Mouse (Mus musculus) MEL (cell line): Measurements from ENCODE around the gene Slc25a29.

ENCODE experiments used
- BHLHE40 ChIP-seq: IDR thresholded peaks from 2 replicates; pipeline ENCODE4 v1.6.1; 2012; ENCODE audit warnings: low read depth, mild to moderate bottlenecking, inconsistent platforms, low read length, improper control_type of control experiment, borderline replicate concordance
- CHD2 ChIP-seq: IDR thresholded peaks from 2 replicates; pipeline ENCODE4 v1.6.1; 2011; ENCODE audit warnings: low read length, improper control_type of control experiment
- CTCF ChIP-seq, 3 experiments: IDR thresholded peaks in 2 of 3; conservative IDR thresholded peaks in 1 of 3; 2 replicates each; pipeline ENCODE4 v1.5.1; 2011 to 2012; ENCODE audit warnings: low read length in 3 of 3, low read depth in 2 of 3, mild to moderate bottlenecking in 2 of 3, improper control_type of control experiment in 1 of 3, inconsistent platforms in 1 of 3, mixed read lengths in 1 of 3, moderate library complexity in 1 of 3; ENCODE audit not compliant: control insufficient read depth in 1 of 3, insufficient read depth in 1 of 3, poor library complexity in 1 of 3, severe bottlenecking in 1 of 3
- ELF1 ChIP-seq: IDR thresholded peaks from 2 replicates; pipeline ENCODE4 v1.6.1; 2014; ENCODE audit warnings: low read depth, mild to moderate bottlenecking, inconsistent platforms, low read length, improper control_type of control experiment, moderate library complexity
- GABPA ChIP-seq: IDR thresholded peaks from 2 replicates; pipeline ENCODE4 v1.6.1; 2012; ENCODE audit warnings: low read depth, mild to moderate bottlenecking, inconsistent platforms, low read length, improper control_type of control experiment, moderate library complexity
- MAFK ChIP-seq: IDR thresholded peaks from 2 replicates; pipeline ENCODE4 v1.6.1; 2011; ENCODE audit warnings: low read depth, mild to moderate bottlenecking, low read length, improper control_type of control experiment, borderline replicate concordance
- MYB ChIP-seq: IDR thresholded peaks from 2 replicates; pipeline ENCODE4 v1.6.1; 2011; ENCODE audit warnings: mild to moderate bottlenecking, low read depth, low read length, improper control_type of control experiment
- POLR2A ChIP-seq, 2 experiments: IDR thresholded peaks; 2 replicates each; pipeline ENCODE4 v1.6.1; 2011 to 2012; ENCODE audit warnings: low read length in 2 of 2, mild to moderate bottlenecking in 2 of 2, control low read depth in 1 of 2, improper control_type of control experiment in 1 of 2, low read depth in 1 of 2, moderate library complexity in 1 of 2; ENCODE audit not compliant: control insufficient read depth in 1 of 2, insufficient read depth in 1 of 2, poor library complexity in 1 of 2
- POLR2AphosphoS5 ChIP-seq: IDR thresholded peaks from 2 replicates; pipeline ENCODE4 v1.6.1; 2012; ENCODE audit warnings: low read depth, borderline replicate concordance, mild to moderate bottlenecking, inconsistent platforms, low read length, moderate library complexity, mixed read lengths
- TAL1 ChIP-seq: IDR thresholded peaks from 2 replicates; pipeline ENCODE4 v1.6.1; 2012; ENCODE audit warnings: mild to moderate bottlenecking, inconsistent platforms, low read length, moderate library complexity, mixed read lengths
- TCF12 ChIP-seq: IDR thresholded peaks from 2 replicates; pipeline ENCODE4 v1.6.1; 2014; ENCODE audit warnings: low read depth, mild to moderate bottlenecking, inconsistent platforms, low read length, improper control_type of control experiment, moderate library complexity
- UBTF ChIP-seq: IDR thresholded peaks from 2 replicates; pipeline ENCODE4 v1.6.1; 2012; ENCODE audit warnings: low read depth, mild to moderate bottlenecking, inconsistent platforms, low read length, improper control_type of control experiment, moderate library complexity, borderline replicate concordance; ENCODE audit not compliant: insufficient read depth
- USF2 ChIP-seq, 2 experiments: IDR thresholded peaks; 2 replicates each; pipeline ENCODE4 v1.6.1; 2011 to 2012; ENCODE audit warnings: improper control_type of control experiment in 2 of 2, low read length in 2 of 2, borderline replicate concordance in 1 of 2, inconsistent platforms in 1 of 2, low read depth in 1 of 2, mild to moderate bottlenecking in 1 of 2; ENCODE audit not compliant: insufficient read depth in 1 of 2

GRCm38 (mm10) chr12:108880606-108881005 is 44.9 kb upstream of the Slc25a29 start:
- TF ChIP-seq UBTF (no peak), GABPA (no peak), TCF12 (no peak), CTCF (IDR thresholded peaks at IDR 0.05 in 2 of 3, conservative IDR thresholded peaks at IDR 0.05 in 1 of 3; ENCODE audit: control insufficient read depth in 1 of 3, insufficient read depth in 1 of 3, low read depth in 2 of 3, low read length in 3 of 3, poor library complexity in 1 of 3, severe bottlenecking in 1 of 3) (no peak), ELF1 (no peak), POLR2A (IDR thresholded peaks at IDR 0.05; ENCODE audit: control insufficient read depth in 1 of 2, insufficient read depth in 1 of 2, low read depth in 1 of 2, low read length in 2 of 2, poor library complexity in 1 of 2) (no peak), CHD2 (no peak), USF2 (IDR thresholded peaks at IDR 0.05; ENCODE audit: borderline replicate concordance in 1 of 2, insufficient read depth in 1 of 2, low read depth in 1 of 2, low read length in 2 of 2) (no peak), MYB (no peak), MAFK (no peak), TAL1 (no peak), POLR2AphosphoS5 (no peak), BHLHE40 (no peak)
